Mouse (Mus musculus): Measurements from ENCODE around the gene Olfr1031. TPM values are rescaled to one million over a fixed set of nuclear protein-coding genes. Genes with fewer than 3 reads are reported as not detected.

Gene Olfr1031
- polyA plus RNA-seq (2012; rRNA removed), result not detected in 2 replicates

GRCm38 (mm10) chr2:85990004-85990403, at the start of gene Olfr1031:
Olfr1031 (plus strand) TSS chr2:85990304.

GRCm38 (mm10) chr2:85950137-85950536, 40.0 kb upstream of the Olfr1031 start, which contains the start of gene Olfr1028:
Olfr1028 (plus strand) TSS chr2:85950437.

GRCm38 (mm10) chr2:85973595-85973994, 16.5 kb upstream of the Olfr1031 start, which contains the start of gene Olfr1029:
Olfr1029 (plus strand) TSS chr2:85973895.

GRCm38 (mm10) chr2:85978976-85979375, 11.1 kb upstream of the Olfr1031 start, which contains the start of gene Olfr1030:
Olfr1030 (plus strand) TSS chr2:85979276.

GRCm38 (mm10) chr2:86005240-86005639, 15.1 kb downstream of the Olfr1031 start, which contains the start of gene Olfr1032:
Olfr1032 (plus strand) TSS chr2:86005540.

GRCm38 (mm10) chr2:86020406-86020805, 30.3 kb downstream of the Olfr1031 start, which contains the start of gene Olfr1033:
Olfr1033 (plus strand) TSS chr2:86020633.

Other genes with a start within 250 kb of the Olfr1031 start
- not detected in 2 replicates for gene Olfr1012, start 227.5 kb upstream of the Olfr1031 start, polyA plus RNA-seq (2012; rRNA removed)
- not detected in 2 replicates for gene Olfr1013, start 223.2 kb upstream of the Olfr1031 start, polyA plus RNA-seq (2012; rRNA removed)
- not detected in 2 replicates for gene Olfr1014, start 217.6 kb upstream of the Olfr1031 start, polyA plus RNA-seq (2012; rRNA removed)
- gene Olfr1015, start 208.3 kb upstream of the Olfr1031 start, polyA plus RNA-seq (2012; rRNA removed), result not detected in 2 replicates
- not detected in 2 replicates for gene Olfr1016, start 187.8 kb upstream of the Olfr1031 start, polyA plus RNA-seq (2012; rRNA removed)
- gene Olfr1018, start 171.8 kb upstream of the Olfr1031 start, polyA plus RNA-seq (2012; rRNA removed), result not detected in 2 replicates
- gene Olfr1019, start 144.8 kb upstream of the Olfr1031 start, polyA plus RNA-seq (2012; rRNA removed), result not detected in 2 replicates
- not detected in 2 replicates for gene Olfr1020, start 143.3 kb upstream of the Olfr1031 start, polyA plus RNA-seq (2012; rRNA removed)
- not detected in 2 replicates for gene Olfr1022, start 121.7 kb upstream of the Olfr1031 start, polyA plus RNA-seq (2012; rRNA removed)
- not detected in 2 replicates for gene Olfr1023, start 104.7 kb upstream of the Olfr1031 start, polyA plus RNA-seq (2012; rRNA removed)
- gene Olfr1024, start 85.3 kb upstream of the Olfr1031 start, polyA plus RNA-seq (2012; rRNA removed), result not detected in 2 replicates
- gene Olfr1025-ps1, start 75.1 kb upstream of the Olfr1031 start, polyA plus RNA-seq (2012; rRNA removed), result not detected in 2 replicates
- not detected in 2 replicates for gene Olfr1026, start 68.7 kb upstream of the Olfr1031 start, polyA plus RNA-seq (2012; rRNA removed)
- under 0.01 TPM in 1 of 2 replicates, not detected in the other for gene Olfr1028, start 39.9 kb upstream of the Olfr1031 start, polyA plus RNA-seq (2012; rRNA removed)
- gene Olfr1029, start 16.4 kb upstream of the Olfr1031 start, polyA plus RNA-seq (2012; rRNA removed), result not detected in 2 replicates
- gene Olfr1030, start 11.0 kb upstream of the Olfr1031 start, polyA plus RNA-seq (2012; rRNA removed), result not detected in 2 replicates
- gene Olfr1032, start 15.2 kb downstream of the Olfr1031 start, polyA plus RNA-seq (2012; rRNA removed), result not detected in 2 replicates
- 0.28 and 0.37 TPM in 2 replicates for gene Olfr1033, start 30.3 kb downstream of the Olfr1031 start, polyA plus RNA-seq (2012; rRNA removed)
- gene Olfr1034, start 55.6 kb downstream of the Olfr1031 start, polyA plus RNA-seq (2012; rRNA removed), result 0.06 and 0.09 TPM in 2 replicates
- gene Olfr1036, start 83.7 kb downstream of the Olfr1031 start, polyA plus RNA-seq (2012; rRNA removed), result not detected in 2 replicates
- gene Olfr1037, start 97.1 kb downstream of the Olfr1031 start, polyA plus RNA-seq (2012; rRNA removed), result not detected in 2 replicates
- gene Olfr1039, start 145.6 kb downstream of the Olfr1031 start, polyA plus RNA-seq (2012; rRNA removed), result not detected in 2 replicates
- gene Olfr1040, start 156.4 kb downstream of the Olfr1031 start, polyA plus RNA-seq (2012; rRNA removed), result not detected in 2 replicates
- gene Olfr1042, start 171.5 kb downstream of the Olfr1031 start, polyA plus RNA-seq (2012; rRNA removed), result not detected in 2 replicates
- not detected in 2 replicates for gene Olfr1043, start 177.2 kb downstream of the Olfr1031 start, polyA plus RNA-seq (2012; rRNA removed)
- not detected in 2 replicates for gene Olfr1044, start 187.5 kb downstream of the Olfr1031 start, polyA plus RNA-seq (2012; rRNA removed)
- gene Olfr52, start 195.4 kb downstream of the Olfr1031 start, polyA plus RNA-seq (2012; rRNA removed), result not detected in 2 replicates
- not detected in 2 replicates for gene Olfr1045, start 212.7 kb downstream of the Olfr1031 start, polyA plus RNA-seq (2012; rRNA removed)
- gene Olfr1046, start 229.0 kb downstream of the Olfr1031 start, polyA plus RNA-seq (2012; rRNA removed), result not detected in 2 replicates
- not detected in 2 replicates for gene Olfr1047, start 241.1 kb downstream of the Olfr1031 start, polyA plus RNA-seq (2012; rRNA removed)
- gene Olfr1048, start 250.0 kb downstream of the Olfr1031 start, polyA plus RNA-seq (2012; rRNA removed), result not detected in 2 replicates

Measured in liver, embryonic 14 days (tissue).